Mouse (Mus musculus): Measurements from ENCODE around the gene Foxj2.

Foxj2 gene

DNA sequence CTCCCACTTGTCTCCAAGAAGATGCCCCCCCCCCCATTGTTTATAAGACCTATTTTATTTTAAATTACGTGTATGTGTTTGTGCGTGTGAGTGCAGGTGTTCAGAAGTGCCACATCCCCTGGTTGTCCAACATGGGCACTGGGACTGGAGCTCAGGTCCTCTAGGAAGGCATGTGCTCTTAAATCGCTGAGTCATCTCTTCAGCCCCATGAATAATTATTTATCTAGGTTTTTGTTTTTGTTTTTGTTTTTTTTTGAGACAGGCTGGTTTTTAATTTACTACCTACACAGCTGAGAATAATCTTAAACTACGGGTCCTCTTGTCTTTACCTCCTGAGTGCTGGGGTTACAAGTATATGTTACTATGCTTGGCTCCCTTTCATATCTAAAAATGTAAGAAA, 6.1 kb upstream of the Foxj2 start:
- in situ Hi-C loops (cut with MboI, MseI), result no loop called here

DNA sequence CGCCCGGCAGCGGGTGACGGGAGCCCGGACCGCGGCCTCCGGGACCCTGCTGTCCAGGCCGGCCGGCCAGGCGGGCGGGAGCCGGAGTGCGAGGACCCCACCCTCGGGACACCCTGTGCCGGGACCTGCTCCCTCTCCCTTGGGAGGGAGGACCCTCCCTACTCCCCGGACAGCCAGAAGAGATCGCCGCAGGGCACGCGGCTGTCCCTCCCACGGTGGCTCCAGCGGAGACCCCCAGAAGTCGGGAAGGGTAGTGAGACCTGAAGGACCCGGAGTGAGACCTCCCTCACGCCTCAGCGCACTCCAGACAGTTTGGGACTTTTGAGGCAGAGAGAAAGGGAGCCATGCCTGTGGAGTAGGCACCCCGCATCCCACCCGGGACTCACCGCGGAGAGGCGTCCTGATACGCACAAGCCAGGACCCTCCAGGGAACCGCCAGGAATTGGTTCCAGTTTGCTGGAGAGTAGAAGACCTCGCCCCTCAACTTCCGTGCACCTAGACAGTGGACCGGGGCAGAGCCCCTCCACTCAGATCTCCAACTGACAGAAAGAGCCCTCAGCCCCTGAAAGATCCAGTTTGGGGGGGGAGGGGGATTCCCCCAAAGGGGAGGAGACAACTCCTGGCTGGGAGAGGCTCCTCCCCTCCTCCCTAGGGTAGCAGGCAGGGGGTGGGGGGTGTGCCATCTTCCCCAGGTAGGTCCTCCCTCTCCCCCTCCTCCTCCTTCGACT, 521 bp downstream of the Foxj2 start:
- in situ Hi-C loops (cut with MboI, MseI), result loop anchor here (10.0 kb wide), 3 partner anchors 55 to 1915 kb away; partner anchors contain the start of genes Necap1 and Ptpn6

DNA sequence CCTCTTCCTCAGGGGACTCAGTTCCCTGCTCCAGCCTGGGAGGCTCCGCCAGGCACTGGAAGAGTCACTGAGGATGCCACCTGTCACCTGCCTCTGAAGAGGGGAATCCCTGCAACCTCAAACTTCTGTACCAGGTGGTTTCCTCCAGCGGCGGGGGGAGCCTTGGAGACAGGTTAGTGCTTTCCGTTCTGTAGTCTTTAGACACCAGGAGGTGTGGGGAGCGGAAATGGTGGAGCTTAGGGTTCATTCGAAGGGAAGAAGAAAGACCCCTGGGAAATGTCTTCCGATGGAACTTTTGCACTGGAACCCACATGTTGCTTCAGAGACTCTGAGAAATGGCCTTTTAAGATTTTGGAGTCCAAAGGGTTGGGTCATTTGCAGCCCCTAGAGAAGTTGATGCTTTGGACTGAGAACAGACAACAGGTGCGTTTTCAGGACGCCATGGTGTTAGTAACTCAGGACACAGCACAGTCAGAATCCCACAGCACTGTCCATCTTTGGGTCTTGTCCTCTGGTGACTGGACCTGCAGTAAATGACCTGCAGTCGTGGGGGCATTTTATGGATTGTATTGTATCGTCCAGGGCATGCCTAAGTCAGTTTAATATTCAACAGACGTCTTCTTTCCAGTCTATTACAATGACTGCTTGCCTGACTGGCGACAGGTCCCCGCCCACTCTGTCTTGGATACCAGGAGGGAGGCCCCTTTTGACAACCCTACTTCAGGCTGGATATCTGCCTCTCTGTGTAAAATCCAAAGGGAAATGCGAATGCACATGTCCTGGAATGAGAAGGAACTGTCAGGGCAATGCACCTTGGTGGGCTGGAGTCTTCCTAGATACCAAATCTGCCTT, 1.3 kb downstream of the Foxj2 start:
- in situ Hi-C loops (cut with MboI, MseI), result loop anchor here (10.0 kb wide), 3 partner anchors 54 to 1914 kb away; partner anchors contain the start of genes Necap1 and Ptpn6

DNA sequence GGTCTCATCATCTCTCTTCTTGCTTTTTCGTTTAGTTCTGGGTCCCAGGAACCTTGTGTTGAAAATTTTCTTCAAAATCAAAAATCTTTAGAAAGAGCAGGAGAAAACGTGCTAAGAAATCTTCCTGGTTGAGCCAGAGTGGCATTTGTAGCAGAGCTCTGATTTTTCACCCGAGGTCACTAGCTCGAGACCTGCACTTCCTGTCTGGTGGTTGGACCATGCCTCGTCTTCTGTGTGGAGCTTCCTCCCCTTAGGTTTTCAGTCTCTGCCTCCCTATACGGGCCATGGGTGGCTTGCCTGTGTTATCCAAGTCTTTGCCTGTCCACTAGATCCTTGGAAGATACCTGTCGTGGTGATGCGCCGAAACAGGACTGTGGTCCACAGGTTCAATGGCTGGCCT, 2.1 kb downstream of the Foxj2 start:
- in situ Hi-C loops (cut with MboI, MseI), result loop anchor here (10.0 kb wide), 3 partner anchors 53 to 1913 kb away; partner anchors contain the start of genes Necap1 and Ptpn6

DNA sequence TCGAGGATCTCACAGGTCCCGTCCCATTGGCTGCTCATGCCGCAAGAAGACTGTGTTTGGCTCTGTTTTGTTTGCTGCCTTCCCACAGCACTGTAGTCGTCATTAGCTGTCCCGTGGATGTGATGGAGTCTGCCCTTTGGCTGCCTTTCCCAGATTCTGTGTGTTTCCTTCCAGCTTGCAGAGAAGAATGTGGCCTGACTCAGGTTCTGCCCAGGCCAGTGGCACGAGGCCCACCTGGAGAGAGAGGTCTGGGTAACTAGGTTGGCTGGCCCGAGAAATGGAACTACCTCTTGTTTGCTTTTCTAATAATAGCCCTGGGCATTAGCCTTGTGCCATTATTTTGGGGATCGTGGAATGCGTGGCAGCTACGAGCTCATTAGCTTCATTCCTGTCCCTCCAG, 4.4 kb downstream of the Foxj2 start:
- in situ Hi-C loops (cut with MboI, MseI), result loop anchor here (10.0 kb wide), 3 partner anchors 51 to 1911 kb away; partner anchors contain the start of genes Necap1 and Ptpn6

DNA sequence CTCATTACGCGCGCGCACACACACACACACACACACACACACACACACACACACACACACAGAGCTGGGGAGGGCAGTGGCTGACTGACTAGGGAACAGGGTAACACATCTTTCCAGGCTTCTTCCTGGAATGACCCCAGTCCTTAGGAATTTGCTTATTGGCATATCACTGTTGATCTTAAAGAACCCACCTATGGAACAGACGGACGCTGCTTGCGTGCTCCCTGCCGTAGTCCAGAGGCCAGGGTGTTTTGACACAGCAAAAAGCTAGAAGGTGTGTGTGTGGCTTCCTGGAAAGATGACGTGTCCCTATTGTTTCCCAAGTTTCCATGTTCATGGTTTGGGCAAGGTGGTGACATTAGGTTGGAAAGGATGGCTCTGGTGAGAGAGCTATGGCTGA, 5.5 kb downstream of the Foxj2 start:
- in situ Hi-C loops (cut with MboI, MseI), result loop anchor here (10.0 kb wide), 3 partner anchors 50 to 1910 kb away; partner anchors contain the start of genes Necap1 and Ptpn6

DNA sequence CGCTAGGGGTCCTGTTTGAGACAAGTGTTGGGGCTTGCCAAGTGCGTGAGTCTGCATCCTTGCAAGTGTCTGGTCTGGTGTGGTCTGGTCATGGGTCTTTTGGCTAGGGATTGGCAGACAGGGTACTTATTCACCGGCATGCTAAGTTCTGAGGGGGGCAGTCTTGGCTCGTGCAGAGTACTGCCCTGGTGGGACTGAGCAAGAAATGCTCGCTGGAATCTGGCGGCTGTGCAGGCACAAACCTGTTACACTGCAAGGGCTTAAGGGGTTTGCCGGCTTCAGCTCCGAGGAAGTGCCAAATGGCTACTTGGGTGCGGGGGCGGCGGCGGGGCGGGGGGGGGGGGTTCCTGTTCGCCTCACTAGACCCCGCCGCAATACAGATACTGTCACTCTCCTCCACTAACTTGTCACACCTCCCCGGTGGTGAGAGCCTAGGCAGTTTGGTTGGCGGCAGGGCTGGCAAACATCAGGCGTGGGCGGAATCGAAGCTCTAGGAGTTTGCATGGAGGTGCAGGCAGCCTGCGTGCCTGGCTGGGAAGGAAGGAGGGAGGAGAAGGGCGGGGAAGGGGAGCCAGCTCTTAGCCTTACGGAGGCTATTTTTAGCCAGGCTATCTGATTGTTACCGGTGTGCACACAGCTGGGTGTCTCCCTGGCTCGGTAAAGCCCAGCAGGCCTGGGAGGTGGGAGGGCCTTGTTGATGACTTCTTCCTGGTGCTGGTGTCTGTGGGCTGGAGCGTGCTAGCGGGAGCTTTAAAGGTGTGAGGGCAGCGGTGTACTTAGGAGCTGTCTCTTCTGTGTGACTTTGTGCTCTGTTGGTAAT, 6.4 kb downstream of the Foxj2 start:
- in situ Hi-C loops (cut with MboI, MseI), result loop anchor here (10.0 kb wide), 3 partner anchors 49 to 1909 kb away; partner anchors contain the start of genes Necap1 and Ptpn6

DNA sequence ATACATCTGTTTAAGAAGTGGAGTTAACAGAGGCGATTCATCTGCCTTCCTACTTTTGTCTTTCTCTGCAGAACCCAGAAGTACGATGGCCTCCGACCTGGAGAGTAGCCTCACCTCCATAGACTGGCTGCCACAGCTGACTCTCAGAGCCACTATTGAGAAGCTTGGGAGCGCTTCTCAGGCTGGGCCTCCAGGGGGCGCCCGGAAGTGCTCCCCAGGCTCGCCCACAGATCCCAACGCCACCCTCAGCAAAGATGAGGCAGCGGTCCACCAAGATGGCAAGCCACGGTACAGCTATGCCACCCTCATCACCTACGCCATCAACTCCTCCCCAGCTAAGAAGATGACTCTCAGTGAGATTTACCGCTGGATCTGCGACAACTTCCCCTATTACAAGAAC, 8.4 kb downstream of the Foxj2 start:
- in situ Hi-C loops (cut with MboI, MseI), result loop anchor here (10.0 kb wide), 3 partner anchors 47 to 1907 kb away; partner anchors contain the start of genes Necap1 and Ptpn6

DNA sequence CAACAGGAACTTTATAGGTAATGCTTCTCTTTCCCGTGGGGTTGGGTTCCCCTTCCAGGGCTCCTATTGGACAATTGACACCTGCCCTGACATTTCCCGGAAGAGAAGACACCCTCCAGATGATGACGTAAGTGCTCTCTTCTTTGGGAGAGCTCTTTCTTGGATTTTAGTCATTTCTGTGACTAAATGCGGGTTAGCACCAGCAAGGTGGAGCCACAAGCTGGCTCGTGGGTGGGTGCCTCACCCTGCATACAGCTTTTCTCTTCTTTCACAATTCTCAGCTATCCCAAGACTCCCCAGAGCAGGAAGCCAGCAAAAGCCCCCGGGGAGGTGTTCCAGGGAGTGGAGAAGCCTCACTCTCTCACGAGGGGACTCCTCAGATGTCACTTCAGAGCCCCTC, 13.2 kb downstream of the Foxj2 start:
- in situ Hi-C loops (cut with MboI, MseI), result no loop called here

DNA sequence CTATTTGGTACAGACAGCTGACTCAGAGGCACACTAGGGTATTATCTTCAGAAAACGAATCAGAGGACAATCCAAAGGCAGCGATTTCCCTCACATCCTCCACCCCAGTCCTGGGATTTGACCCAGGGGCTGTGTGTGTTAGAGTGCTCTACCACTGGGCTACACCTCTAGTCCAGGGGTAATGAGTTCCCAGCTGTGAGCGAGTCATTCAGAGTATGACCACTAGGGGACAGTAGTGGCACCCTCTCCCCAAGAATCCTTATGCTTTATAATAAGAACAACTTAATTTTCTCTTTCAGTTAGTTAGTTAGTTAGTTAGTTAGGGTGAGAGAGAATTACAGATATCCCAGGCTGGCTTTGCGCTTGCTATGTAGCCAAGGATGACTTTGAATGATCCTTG, 14.7 kb downstream of the Foxj2 start:
- in situ Hi-C loops (cut with MboI, MseI), result no loop called here

DNA sequence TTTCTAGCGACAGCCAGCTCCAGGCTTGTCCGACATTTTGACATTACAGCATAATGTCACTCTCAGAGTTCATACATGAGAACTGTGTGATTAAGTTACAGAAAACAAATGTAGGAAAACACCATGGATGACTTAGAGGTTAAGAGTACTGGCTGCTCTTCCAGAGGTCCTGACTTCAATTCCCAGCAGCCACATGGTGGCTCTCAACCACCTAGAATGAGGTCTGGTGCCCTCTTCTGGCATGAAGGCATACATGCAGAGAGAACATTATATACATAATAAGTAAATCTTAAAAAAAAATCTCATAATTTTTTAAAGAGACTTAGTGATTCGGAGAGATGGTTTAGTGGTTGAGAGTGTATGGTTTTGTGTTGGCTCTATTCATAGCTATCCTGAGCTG, 17.3 kb downstream of the Foxj2 start:
- in situ Hi-C loops (cut with MboI, MseI), result loop anchor here (5.0 kb wide), 1 partner anchor 40 kb away; no protein-coding TSS in a partner anchor

DNA sequence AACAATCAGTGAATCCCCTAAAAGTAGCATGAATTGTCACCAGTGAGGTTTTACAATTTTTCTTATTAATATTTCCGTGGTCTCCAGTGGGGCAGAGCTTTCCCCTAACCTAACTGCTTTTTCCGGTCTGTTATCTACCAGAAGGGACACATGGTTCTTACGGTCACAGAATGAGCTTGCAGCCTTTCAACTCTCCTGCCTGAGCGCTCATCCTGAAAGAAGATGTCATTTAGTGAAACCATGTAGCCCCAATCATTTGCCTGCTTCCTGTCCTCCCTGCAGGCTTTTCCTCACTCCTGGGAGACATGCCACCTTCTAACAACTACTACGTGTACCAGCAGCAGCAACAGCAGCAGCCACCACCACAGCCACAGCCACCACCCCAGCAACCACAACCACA, 17.8 kb downstream of the Foxj2 start:
- in situ Hi-C loops (cut with MboI, MseI), result loop anchor here (5.0 kb wide), 1 partner anchor 40 kb away; no protein-coding TSS in a partner anchor

DNA sequence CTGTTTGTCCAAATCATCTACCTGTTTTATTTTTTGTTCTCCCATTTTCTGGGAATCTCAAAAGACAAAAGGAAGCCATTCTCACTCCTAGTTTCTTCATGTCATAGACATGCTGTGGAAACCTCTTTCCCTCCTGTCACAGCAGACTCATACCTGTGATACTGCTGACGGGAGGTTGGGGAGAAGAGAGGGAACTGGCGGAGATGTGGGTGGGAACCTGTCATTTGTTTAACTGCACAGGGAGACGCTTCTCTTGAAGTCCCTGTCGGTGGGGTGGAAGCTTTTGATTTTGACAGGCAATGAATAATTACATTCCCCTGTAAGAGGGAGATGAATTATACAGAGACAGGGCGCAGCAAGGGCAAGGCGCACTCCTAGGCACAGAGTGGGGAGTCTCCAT, 24.0 kb downstream of the Foxj2 start:
- in situ Hi-C loops (cut with MboI, MseI), result loop anchor here (10.0 kb wide), 1 partner anchor 439 kb away; no protein-coding TSS in a partner anchor

DNA sequence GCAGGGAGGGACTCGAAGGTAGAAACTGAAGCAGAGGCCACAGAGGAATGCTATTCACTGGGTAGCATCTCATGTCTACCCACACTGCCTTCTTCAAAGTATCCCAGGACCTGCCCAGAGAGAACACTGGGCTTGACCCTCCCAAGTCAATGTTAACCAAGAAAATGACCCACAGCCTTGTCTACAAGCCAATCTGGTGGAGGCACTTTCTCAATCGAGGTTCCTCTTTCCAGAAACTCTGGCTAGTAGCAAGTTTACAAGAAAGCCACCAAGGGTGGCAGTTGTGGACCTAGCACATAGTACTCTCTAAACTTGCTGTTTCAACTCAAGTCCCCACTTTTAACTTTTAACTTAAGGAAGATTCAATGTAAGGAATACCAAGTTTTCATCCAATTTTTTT, 33.0 kb downstream of the Foxj2 start:
- in situ Hi-C loops (cut with MboI, MseI), result no loop called here

DNA sequence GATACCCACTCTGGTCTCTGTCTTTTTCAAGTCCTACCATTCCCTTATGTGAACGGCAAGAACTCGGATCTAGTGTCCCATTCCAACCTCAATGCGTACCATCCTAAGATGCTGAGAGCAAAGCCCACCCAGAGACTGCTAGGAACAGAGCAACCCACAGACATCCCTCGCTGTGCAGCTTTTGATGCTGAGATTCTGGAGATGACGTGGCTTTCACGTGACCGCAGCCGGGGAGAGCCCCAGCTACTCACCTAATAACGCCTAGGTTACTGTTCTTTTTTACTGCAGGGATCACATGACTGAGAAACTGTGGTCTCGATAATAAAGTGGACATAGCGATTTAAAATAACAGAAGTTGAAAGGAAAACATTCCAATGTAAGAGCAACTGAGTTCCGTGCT, 34.8 kb downstream of the Foxj2 start:
- in situ Hi-C loops (cut with MboI, MseI), result no loop called here

DNA sequence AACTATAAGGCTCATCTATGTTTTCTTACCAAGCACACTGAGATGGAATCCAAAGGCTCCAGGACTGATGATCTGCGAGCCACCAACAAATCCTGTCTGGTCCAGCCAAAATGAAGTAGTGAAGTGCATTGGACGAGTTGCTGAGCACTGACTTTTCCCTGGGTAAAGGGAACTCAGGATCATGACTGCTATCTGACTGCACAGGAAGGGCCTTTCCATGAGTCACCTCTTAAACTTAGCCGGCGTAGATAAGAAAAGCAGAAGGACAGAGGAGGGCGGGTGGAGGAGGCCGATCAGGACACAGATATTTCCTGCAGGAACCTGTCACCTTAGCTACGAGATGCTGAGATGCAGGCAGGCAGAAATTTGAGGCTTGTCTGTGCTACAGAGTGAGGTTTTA, 36.2 kb downstream of the Foxj2 start, which contains the start of gene C3ar1:
C3ar1 (minus strand) TSS at position 207 of the 400 bp plus-strand sequence.
- in situ Hi-C loops (cut with MboI, MseI), result no loop called here

DNA sequence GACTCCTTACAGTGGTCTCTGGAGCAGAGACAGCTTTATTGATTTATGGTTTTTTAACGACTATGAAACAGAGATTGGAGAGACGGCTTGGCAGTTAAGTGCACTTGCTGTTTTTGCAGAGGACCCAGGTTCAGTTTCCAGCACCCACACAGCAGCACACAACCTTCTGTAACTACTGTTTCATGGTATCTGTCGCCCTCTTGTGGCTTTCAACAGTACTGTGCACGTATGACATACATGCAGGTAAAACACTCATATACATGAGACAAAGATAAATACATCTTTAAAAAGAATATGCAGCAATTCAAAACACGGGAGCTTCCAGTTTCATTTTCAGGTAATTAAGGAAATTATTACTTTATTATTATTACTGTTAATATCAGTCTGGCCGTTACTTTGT, 42.7 kb downstream of the Foxj2 start:
- in situ Hi-C loops (cut with MboI, MseI), result no loop called here

DNA sequence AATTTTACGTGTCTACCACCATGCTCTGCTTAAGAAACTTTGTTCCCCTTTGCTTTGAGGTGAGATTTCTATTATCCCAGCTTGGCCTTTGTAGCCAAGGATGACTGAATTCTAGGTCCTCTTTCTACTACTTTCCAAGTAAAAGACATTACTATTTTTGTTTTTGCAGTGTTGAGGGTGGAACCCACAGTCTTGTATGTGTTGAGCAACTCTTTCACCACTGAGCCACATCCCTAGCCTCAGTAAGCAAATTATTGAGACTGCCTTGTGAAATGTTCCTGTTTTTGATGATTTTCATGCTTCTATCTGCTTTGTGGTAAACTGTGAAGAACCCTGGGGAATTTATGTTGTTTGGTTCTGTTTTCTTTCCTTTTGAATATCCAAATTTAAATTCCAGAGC, 43.2 kb downstream of the Foxj2 start:
- in situ Hi-C loops (cut with MboI, MseI), result no loop called here

DNA sequence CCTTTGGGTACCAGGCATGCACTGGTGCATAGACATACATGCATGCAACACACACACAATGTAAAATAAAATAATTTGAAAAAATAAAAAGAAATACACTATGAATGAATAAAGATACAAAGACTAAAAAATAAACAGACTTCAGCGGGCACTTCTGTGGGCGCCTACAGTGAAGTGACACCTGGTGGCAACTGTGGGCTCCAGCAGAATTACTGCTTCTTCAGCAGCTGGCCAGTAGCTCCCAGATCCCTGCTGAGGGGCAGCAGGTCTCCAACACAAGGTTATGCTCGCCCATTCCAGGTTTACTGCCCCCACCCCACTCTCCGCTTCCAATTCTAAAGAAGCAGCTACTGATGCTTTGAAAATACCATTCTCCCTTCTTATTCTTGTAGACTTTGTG, 48.2 kb downstream of the Foxj2 start:
- in situ Hi-C loops (cut with MboI, MseI), result no loop called here

DNA sequence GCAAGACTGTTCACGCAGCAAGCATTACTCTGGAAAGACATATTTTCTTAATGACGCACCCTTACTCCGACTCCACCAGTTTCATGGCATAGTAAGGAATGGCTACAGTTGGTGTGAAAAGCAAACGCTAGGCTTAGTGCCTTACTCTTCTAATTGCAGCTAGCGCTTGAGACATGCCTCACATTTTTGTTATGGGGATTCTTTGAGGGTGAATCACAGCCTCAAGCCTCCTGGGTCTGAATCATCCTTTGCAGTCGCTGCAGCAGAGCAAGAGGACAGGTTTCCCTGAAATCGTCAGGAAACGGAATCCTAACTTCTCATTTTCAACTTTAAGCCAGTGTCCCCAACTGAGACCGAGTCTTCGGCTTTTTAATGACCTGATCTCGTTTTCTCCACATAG, 50.1 kb downstream of the Foxj2 start:
- in situ Hi-C loops (cut with MboI, MseI), result loop anchor here (10.0 kb wide), 1 partner anchor 45 kb away; no protein-coding TSS in a partner anchor

DNA sequence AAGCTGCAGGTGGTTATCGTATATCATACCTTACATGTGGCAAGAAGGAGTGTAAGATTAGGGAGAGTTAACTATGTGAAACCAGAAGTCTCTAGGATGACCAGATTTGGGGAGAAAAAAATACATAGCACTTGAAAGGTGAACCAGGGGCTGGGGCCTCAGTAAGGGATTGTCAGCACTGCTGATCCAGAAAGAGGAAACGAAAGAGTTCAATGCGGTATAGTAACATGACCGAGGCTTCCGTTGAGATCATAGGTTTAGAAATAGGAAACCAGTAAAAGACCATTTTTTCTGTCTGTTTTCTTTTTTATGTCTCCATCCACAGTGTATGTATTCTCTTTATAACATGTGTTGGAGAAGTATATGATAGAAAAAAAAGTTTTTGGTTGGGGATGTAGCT, 53.1 kb downstream of the Foxj2 start:
- in situ Hi-C loops (cut with MboI, MseI), result loop anchor here (10.0 kb wide), 1 partner anchor 48 kb away; no protein-coding TSS in a partner anchor

All from regulatory T cell (primary cell).